Mouse (Mus musculus): ENCODE data around the gene Ifi211. TPM values are rescaled to one million over a fixed set of nuclear protein-coding genes. Genes with fewer than 3 reads are reported as not detected.
"Not testable (repeated sequence)": the region's sequence is repeated elsewhere in the genome, so short reads cannot be mapped to it uniquely, and the experiment has no call there.

Gene Ifi211
- 0.29 and 0.45 TPM in 2 replicates for polyA plus RNA-seq (2016; fragmentation: Nextera tagmentation; extraction: Ambion mirVana)

- H3K4me3 ChIP-seq; H3K4me2 ChIP-seq (replicated peaks); H3K27me3 ChIP-seq (replicated peaks); H3K9me3 ChIP-seq; H3K36me3 ChIP-seq; ATAC-seq (ENCODE audit: low FRiP score, low read depth); H3K9ac ChIP-seq; H3K27ac ChIP-seq; H3K4me1 ChIP-seq: not testable (repeated sequence)
- 85% methylated on average over 6 of the region's 6 CpGs for WGBS
These were observed at the start of gene Ifi211 for GRCm38 (mm10) chr1:173912548-173913255. Gene Ifi211, minus strand, starts transcription at chr1:173913046.

- not testable (repeated sequence) for ATAC-seq (ENCODE audit: low FRiP score, low read depth); H3K4me3 ChIP-seq; H3K4me2 ChIP-seq (replicated peaks); H3K27me3 ChIP-seq (replicated peaks); H3K4me1 ChIP-seq; H3K27ac ChIP-seq; H3K36me3 ChIP-seq; H3K9ac ChIP-seq; H3K9me3 ChIP-seq
- WGBS = 76% methylated on average over 1 of the region's 1 CpGs
These were observed 48.6 kb upstream of the Ifi211 start for GRCm38 (mm10) chr1:173961491-173961890.

- WGBS = 29% methylated on average over 3 of the region's 3 CpGs
- not testable (repeated sequence) for H3K9ac ChIP-seq; ATAC-seq (ENCODE audit: low FRiP score, low read depth); H3K4me1 ChIP-seq; H3K4me3 ChIP-seq; H3K36me3 ChIP-seq; H3K27me3 ChIP-seq (replicated peaks); H3K9me3 ChIP-seq; H3K27ac ChIP-seq; H3K4me2 ChIP-seq (replicated peaks)
These were observed 47.2 kb upstream of the Ifi211 start for GRCm38 (mm10) chr1:173959998-173960397.

- ATAC-seq (ENCODE audit: low FRiP score, low read depth); H3K9me3 ChIP-seq; H3K4me1 ChIP-seq; H3K4me2 ChIP-seq (replicated peaks); H3K4me3 ChIP-seq; H3K27ac ChIP-seq; H3K36me3 ChIP-seq; H3K27me3 ChIP-seq (replicated peaks); H3K9ac ChIP-seq: not testable (repeated sequence)
- WGBS = 40% methylated on average over 3 of the region's 3 CpGs
These were observed 43.1 kb upstream of the Ifi211 start for GRCm38 (mm10) chr1:173955839-173956527.

- Histone ChIP-seq H3K27me3 (replicated peaks) (no peaks in the 10 kb centered on the region), H3K27ac (no peak overlapping the region), H3K4me3 (no peak overlapping the region), H3K4me2 (replicated peaks) (no peak overlapping the region), H3K9ac (no peak overlapping the region), H3K9me3 (no peaks in the 10 kb centered on the region), H3K4me1 (no peaks in the 10 kb centered on the region), H3K36me3 (no peaks in the 10 kb centered on the region)
- ATAC-seq (ENCODE audit: low FRiP score, low read depth) = no peak
- 80% methylated on average over 2 of the region's 2 CpGs for whole genome bisulfite sequencing
These were observed 42.4 kb upstream of the Ifi211 start for GRCm38 (mm10) chr1:173955071-173955796.

- no peak for ATAC-seq (ENCODE audit: low FRiP score, low read depth)
- Histone ChIP-seq H3K36me3 (no peaks in the 10 kb centered on the region), H3K9me3 (no peaks in the 10 kb centered on the region)
These were observed 40.7 kb upstream of the Ifi211 start for GRCm38 (mm10) chr1:173953563-173953962.

GRCm38 (mm10) chr1:173949044-173949443 lies 36.2 kb upstream of the Ifi211 start:
- H3K9ac ChIP-seq; H3K4me2 ChIP-seq (replicated peaks); H3K4me1 ChIP-seq; H3K27me3 ChIP-seq (replicated peaks); H3K9me3 ChIP-seq; H3K27ac ChIP-seq; H3K36me3 ChIP-seq; ATAC-seq (ENCODE audit: low FRiP score, low read depth); H3K4me3 ChIP-seq: not testable (repeated sequence)
- 89% methylated on average over 2 of the region's 2 CpGs for WGBS

More at GRCm38 (mm10) chr1:173953563-173953962, 40.7 kb upstream of the Ifi211 start:
- Histone ChIP-seq H3K4me2 (replicated peaks) (no peak overlapping the region), H3K4me1 (no peaks in the 10 kb centered on the region), H3K27ac (no peak overlapping the region), H3K4me3 (no peak overlapping the region), H3K9ac (no peak overlapping the region), H3K27me3 (replicated peaks) (no peaks in the 10 kb centered on the region)
- 86% methylated on average over 1 of the region's 1 CpGs for WGBS

GRCm38 (mm10) chr1:173942780-173943066 lies 29.9 kb upstream of the Ifi211 start:
- not testable (repeated sequence) for H3K27ac ChIP-seq; H3K4me1 ChIP-seq; H3K27me3 ChIP-seq (replicated peaks); H3K36me3 ChIP-seq; H3K4me2 ChIP-seq (replicated peaks); H3K9ac ChIP-seq; H3K4me3 ChIP-seq; ATAC-seq (ENCODE audit: low FRiP score, low read depth); H3K9me3 ChIP-seq

- H3K4me1 ChIP-seq; H3K9ac ChIP-seq; H3K9me3 ChIP-seq; H3K4me2 ChIP-seq (replicated peaks); ATAC-seq (ENCODE audit: low FRiP score, low read depth); H3K36me3 ChIP-seq; H3K27ac ChIP-seq; H3K27me3 ChIP-seq (replicated peaks); H3K4me3 ChIP-seq: not testable (repeated sequence)
- 77% methylated on average over 3 of the region's 3 CpGs for WGBS
These were observed 29.3 kb upstream of the Ifi211 start, which contains the start of the genes Mndal and Ifi203 for GRCm38 (mm10) chr1:173941924-173942779. Gene Mndal, minus strand, starts transcription at chr1:173942491. Gene Ifi203, minus strand, starts transcription at chr1:173942672.

GRCm38 (mm10) chr1:173941522-173941921 lies 28.7 kb upstream of the Ifi211 start:
- not testable (repeated sequence) for H3K4me1 ChIP-seq; H3K36me3 ChIP-seq; H3K27ac ChIP-seq; H3K4me3 ChIP-seq; H3K9ac ChIP-seq; ATAC-seq (ENCODE audit: low FRiP score, low read depth); H3K27me3 ChIP-seq (replicated peaks); H3K4me2 ChIP-seq (replicated peaks); H3K9me3 ChIP-seq
- WGBS = 91% methylated on average over 2 of the region's 2 CpGs

- not testable (repeated sequence) for H3K27me3 ChIP-seq (replicated peaks); H3K4me2 ChIP-seq (replicated peaks); H3K9me3 ChIP-seq; ATAC-seq (ENCODE audit: low FRiP score, low read depth); H3K36me3 ChIP-seq; H3K4me3 ChIP-seq; H3K9ac ChIP-seq; H3K27ac ChIP-seq; H3K4me1 ChIP-seq
- WGBS = 55% methylated on average over 3 of the region's 3 CpGs
These were observed 6.4 kb upstream of the Ifi211 start for GRCm38 (mm10) chr1:173919279-173919678.

GRCm38 (mm10) chr1:173914559-173914958 lies 1.7 kb upstream of the Ifi211 start:
- Histone ChIP-seq H3K4me1 (no peaks in the 10 kb centered on the region), H3K4me3 (no peak overlapping the region), H3K36me3 (no peaks in the 10 kb centered on the region), H3K27ac (no peak overlapping the region), H3K9me3 (no peaks in the 10 kb centered on the region), H3K4me2 (replicated peaks) (no peak overlapping the region), H3K27me3 (replicated peaks) (no peaks in the 10 kb centered on the region), H3K9ac (no peak overlapping the region)
- no peak for ATAC-seq (ENCODE audit: low FRiP score, low read depth)
- 83% methylated on average over 2 of the region's 2 CpGs for whole genome bisulfite sequencing

Data from neural tube, embryonic 12.5 days (tissue).